Mouse (Mus musculus) spleen, postnatal 36 days (tissue): Measurements from ENCODE around the gene Tefm.
"Not testable (repeated sequence)": the region's sequence is repeated elsewhere in the genome, so short reads cannot be mapped to it uniquely, and the experiment has no call there.

ENCODE experiments used
- DNase-seq, 2 experiments: peaks; one replicate each; pipeline ENCODE4 v3.0.0; 2022; ENCODE audit warnings: low spot score in 2 of 2, mixed read lengths in 1 of 2

Gene Tefm

DNA sequence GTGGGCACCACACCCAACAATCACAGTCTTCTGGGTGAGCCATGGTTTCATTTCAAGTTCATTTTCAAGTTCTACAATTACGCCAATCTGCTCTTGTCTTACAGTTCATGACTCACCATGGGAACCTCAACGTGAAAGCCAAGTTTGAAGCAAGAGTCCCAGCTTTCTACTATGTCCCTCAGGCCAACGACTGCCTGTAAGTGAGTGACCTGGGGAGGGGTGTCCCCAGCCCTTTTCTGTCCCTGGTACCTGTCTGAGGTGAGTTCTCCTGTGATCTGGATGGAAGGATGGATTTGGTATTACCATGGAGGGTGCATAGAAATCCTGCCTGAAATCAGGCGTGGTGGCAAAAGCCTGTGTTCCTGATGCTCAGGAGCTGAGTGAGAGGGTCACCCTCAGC is 14.9 kb upstream of the Tefm start:
- no peak for DNase-seq

- DNase-seq, result no peak
Measured at GRCm38 (mm10) chr11:80155961-80156360, 14.0 kb upstream of the Tefm start.

DNA sequence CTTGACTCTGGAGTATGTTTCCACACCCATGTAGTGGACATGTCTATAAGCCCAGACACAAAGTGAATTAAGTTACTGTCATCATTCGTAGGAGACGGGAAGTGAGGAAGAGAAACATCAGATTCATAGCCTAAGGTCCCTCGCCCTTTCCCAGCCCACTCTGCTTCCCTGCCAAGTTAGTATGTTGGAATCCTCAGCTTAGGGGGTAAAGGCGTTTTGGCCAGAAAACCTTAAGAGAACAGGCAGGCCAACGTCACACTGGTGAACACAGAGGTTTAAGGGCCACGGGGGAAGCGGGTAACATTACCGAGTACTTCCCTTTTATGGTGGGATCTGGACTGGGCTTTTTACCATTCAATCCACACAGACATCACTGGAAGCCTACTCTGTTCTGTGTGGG is 13.6 kb upstream of the Tefm start:
- DNase-seq, result no peak

GRCm38 (mm10) chr11:80154501-80154900 is 12.5 kb upstream of the Tefm start:
- DNase-seq, result no peak

GRCm38 (mm10) chr11:80153857-80154495 is 12.0 kb upstream of the Tefm start, which contains the start of gene Adap2:
Gene Adap2, plus strand, starts transcription at chr11:80154105.
- peak; percentile 85 to 87 for DNase-seq

- no peak for DNase-seq
Measured at GRCm38 (mm10) chr11:80152376-80152775, 10.4 kb upstream of the Tefm start.

DNA sequence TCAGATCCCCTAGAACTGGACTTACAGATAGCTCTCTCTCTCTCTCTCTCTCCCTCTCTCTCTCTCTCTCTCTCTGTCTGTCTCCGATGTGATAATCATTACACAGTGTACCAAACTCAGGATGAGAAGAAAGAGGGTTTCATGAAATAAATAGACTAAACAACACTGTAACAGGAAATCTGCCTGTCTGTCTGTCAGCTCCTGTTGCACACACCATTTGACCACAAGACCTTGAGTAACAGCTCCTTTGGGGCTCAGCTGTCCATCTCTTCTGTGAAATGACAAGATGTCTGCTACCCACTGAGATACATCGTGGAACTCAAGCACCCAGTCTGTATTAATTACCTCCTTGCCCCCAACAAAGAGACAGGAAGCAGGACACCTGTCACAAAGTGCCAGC is 9.6 kb upstream of the Tefm start:
- no peak for DNase-seq

DNA sequence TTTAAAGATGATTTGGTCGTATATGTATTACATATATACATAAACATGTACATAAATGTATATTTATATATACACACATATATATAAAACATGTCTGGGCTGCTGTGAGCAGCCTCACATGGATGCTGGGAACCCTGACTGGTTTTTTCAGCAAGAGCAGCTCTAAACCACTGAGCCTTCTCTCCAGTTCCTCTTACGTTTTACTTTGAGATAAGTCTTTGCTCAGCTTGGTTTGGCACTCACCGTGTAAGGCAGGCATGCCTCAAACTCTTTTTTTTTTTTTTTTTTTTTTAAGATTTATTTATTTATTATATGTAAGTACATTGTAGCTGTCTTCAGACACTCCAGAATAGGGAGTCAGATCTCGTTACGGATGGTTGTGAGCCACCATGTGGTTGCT is 8.6 kb upstream of the Tefm start:
- no peak for DNase-seq

- DNase-seq, result no peak
Measured at GRCm38 (mm10) chr11:80149412-80150023, 7.5 kb upstream of the Tefm start.

DNA sequence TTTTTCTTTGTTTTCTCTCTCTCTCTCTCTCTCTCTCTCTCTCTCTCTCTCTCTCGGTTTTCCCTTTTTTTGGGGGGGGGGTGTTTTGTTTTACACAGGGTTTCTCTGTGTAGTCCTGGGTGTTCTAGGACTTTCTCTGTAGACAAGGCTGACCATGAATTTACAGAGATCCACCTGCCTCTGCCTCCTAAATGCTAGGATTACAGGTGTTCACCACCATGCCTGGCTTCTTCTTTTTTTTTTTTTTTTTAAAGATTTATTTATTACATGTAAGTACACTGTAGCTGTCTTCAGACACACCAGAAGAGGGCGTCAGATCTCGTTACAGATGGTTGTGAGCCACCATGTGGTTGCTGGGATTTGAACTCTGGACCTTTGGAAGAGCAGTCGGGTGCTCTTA is 7.0 kb upstream of the Tefm start:
- DNase-seq, result not testable (repeated sequence)

DNA sequence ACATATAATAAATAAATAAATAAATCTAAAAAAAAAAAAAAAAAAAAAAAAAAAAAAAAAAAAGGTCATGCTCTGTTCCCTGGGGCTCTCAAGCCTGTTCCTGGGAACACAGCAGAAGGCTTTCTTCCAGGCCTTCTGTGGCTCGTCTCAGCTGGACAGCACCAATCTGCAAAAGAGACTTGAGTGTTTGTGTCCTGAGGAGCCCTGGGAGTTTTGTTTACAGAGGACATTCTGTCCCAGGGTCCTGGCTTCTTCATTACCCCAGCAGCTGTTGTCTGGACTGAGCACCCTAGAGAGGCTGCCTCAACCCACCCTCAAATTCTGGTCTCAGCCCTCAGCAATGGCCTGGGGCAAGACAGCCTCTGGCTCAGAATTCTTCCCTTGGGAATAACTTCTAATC is 6.3 kb upstream of the Tefm start:
- no peak for DNase-seq

- DNase-seq, result no peak
Measured at GRCm38 (mm10) chr11:80147748-80148147, 5.8 kb upstream of the Tefm start.

DNA sequence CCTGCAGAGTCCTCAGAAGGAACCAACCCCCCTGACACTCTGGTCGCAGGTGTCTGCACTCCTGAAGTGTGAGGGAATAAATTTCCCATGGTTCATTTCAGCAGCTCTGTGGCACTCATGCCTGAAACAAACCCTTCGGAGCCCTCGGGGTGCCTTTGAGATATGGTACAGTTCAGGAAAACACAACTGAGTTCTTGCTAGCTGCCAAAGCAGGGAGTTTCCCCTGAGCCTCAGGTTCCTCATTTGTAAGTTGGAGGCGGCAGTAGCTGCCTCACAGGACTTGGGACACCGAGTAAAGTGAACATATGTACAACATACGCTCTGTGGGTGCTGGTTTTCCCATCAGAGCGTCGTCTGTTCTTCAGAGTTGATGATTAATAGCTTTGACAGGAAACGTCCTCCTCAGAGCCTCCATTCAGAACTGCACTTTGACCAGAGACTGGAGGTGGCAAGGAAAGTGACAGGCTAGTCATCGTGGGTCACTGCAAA is 3.9 kb upstream of the Tefm start:
- peak; percentile 67 to 73 for DNase-seq

DNA sequence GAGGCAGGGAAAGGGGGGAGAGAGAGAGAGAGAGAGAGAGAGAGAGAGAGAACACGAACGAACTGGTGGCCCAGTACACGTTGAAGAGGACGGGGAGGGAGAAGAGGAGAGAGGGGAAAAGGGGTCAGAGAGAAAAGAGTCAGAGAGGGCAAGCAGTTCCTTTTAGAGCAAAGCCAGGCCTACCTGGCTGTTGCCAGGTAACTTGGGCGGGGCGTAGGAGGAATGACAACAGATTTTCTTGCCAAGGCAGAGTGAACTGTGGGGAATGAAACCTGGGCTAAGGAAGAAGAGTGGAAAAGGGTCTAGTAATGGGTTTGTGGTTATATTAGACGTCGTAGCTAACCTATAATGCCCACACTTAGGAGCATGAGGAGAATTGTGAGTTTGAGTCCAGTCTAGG is 897 bp upstream of the Tefm start:
- no peak for DNase-seq

GRCm38 (mm10) chr11:80137773-80138172 is 4.2 kb downstream of the Tefm start:
- no peak for DNase-seq

DNA sequence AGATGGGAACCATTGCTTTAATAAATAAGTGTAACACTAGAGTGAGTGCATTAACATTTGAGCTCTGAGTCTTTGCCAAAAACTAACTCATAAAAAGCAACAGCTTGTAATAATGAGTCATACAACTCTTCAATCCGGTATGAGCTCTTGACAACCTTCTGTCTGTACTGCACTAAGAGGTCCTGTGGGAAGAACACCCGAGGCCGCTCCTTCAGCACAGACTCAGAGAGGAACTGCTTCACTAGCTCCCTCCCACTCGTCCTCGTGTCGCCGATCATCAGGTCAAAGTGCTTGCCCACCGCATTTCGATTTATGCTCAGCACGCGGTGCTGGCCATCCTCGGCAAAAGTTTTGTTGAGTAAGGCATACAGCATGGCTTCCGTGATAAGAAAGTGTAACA is 5.2 kb downstream of the Tefm start:
- DNase-seq, result no peak

GRCm38 (mm10) chr11:80135954-80136683 is 5.9 kb downstream of the Tefm start:
- no peak for DNase-seq

GRCm38 (mm10) chr11:80134744-80135143 is 7.2 kb downstream of the Tefm start:
- no peak for DNase-seq

DNA sequence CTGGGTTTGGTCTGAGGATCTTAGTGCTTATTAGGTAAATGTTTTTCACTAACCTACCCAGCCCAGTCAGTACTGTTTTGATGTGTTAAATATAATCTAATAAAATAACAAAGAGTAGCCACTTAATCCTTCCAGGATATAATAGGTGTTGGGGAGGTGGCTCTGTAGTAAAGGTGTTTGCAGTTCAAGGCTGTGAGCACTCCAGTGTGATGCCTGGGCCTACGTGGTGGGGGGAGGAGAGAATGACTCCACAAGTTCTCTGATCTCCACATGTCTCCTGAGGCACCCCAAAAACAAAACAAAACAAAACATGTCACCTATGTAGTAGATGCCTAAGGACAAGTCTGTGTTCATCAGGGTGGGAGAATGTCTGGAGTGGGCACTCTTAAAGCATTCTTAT is 9.9 kb downstream of the Tefm start:
- no peak for DNase-seq

DNA sequence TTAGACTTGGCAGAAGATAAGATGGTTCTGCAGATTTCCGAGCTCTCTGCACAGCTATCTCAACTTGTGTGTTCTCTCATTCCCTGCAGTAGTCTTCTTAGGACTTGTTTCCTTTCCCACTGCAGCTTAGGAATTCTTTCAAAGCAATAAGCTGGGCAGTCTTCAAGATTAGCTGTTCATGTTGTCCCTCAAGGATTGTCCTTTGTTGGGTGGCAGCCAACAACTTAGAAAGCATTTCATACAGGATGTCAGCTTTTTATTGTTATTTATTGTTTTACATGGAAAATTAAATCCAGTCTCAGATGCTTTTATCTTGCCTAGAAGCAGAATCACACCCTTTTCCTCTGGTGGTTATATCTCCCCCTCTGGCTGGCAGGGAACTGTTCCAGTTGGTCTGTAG is 25.6 kb downstream of the Tefm start:
- DNase-seq, result no peak

GRCm38 (mm10) chr11:80104407-80104806 is 37.6 kb downstream of the Tefm start:
- DNase-seq, result no peak

DNA sequence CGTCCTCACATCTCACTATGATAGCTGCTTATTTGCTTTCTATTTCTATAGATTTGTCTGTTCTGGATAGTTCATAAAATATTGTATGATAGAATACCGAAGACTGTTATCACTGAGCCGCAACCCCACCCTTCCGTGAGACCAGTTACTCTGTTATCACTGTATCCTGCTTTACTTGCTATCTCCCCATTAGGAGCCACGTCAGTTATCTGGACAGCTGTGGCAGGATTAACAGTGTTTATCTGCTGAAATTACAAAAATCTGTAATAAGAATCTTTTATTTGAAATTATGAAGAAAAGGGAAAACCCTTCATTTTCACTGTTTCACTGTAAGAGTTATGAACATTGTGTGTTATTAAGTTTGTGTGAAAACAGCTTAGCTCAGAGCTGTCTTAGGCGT is 40.7 kb downstream of the Tefm start:
- no peak for DNase-seq

DNA sequence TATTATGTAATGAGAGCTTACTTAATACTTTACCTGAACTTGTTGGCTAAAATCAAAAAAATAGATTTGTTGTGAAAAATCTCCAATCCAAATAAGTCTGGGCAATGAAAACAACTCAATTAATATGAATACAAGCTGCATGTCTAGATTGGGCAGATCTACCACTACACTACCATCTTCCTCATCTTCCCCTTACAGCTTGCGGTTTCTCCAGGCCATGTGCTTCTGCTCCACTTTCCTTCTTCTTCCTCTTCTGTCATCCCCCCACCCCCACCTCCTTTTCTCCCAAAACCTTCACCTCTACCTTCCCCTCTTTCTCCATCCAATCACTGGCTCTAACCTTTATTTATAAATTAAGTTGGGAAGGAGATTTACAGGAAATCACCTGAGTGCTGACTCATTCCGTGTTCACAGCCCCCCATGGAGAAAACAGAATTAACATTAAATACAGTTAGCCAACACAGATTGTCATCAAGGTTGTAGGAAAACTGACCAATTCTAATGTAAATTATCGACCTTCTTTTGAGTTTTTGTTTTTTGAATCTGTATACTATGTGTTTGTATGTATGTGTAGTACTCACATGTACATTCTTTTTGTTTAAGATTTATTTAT is 43.4 kb downstream of the Tefm start:
- DNase-seq, result no peak
